Mouse (Mus musculus): ENCODE data around the gene Tmub1.

- TF ChIP-seq POLR2A (IDR thresholded peaks at IDR 0.05; ENCODE audit: low read depth, low read length) = no peak
- TF ChIP-seq CTCF (IDR thresholded peaks at IDR 0.05; ENCODE audit: extremely low read depth, insufficient read depth, insufficient read length, insufficient replicate concordance) = no peak
These were observed 25.4 kb upstream of the Tmub1 start for GRCm38 (mm10) chr5:24472884-24473619.
